In genomic region chr6:121014339-121014738, GRCm38 (mm10) we compare ENCODE assay signal across 13 mouse cellular contexts.
DNase-seq lines count a peak whose midpoint lies in the region; ATAC-seq and TF ChIP-seq lines count a peak whose summit lies in the region.
"Had no signal": no experiment of that assay in that cellular context is flagged by ENCODE, and none has a peak within 500 bp of the region (broad histone marks: within the 10 kb centered on the region; RNA-seq: fewer than 3 reads in every experiment).

No protein-coding gene starts in this region.

- intact Hi-C loops in heart, postnatal 10 days (cut with DNase I) = loop anchor here (2.0 to 5.0 kb wide), 2 partner anchors 42 to 164 kb away; no protein-coding TSS in a partner anchor
- intact Hi-C loops in left cerebral cortex, postnatal 10 days (cut with DNase I) = loop anchor here (10.0 kb wide), 1 partner anchor 160 kb away; no protein-coding TSS in a partner anchor

- ATAC-seq in hindbrain, embryonic 16.5 days = no peak
- ATAC-seq in hindbrain, embryonic 13.5 days (ENCODE audit: low FRiP score) = no peak
- no peak for ATAC-seq in midbrain, embryonic 12.5 days (ENCODE audit: low FRiP score, low read depth)
- no peak for ATAC-seq in midbrain, embryonic 13.5 days

- peak overlapping the region; percentile 11; the same call in 1 of the 2 replicates for H3K9ac ChIP-seq in hindbrain, embryonic 16.5 days (ENCODE audit: low read depth, low read length)
- H3K9ac ChIP-seq in hindbrain, embryonic 13.5 days = no peak overlapping the region
- H3K9ac ChIP-seq in midbrain, embryonic 12.5 days (replicated peaks) = peak overlapping the region; percentile 20; the same call in 1 of the 2 replicates
- no peak overlapping the region for H3K9ac ChIP-seq in midbrain, embryonic 13.5 days (replicated peaks)
- H3K9ac ChIP-seq: intestine, embryonic 15.5 days; kidney, embryonic 15.5 days had no signal

- peak overlapping the region; percentile 68; the same call in 1 of the 2 replicates for H3K27ac ChIP-seq in cerebellum, adult 2 months (ENCODE audit: insufficient read depth, low read length)
- H3K27ac ChIP-seq in hindbrain, embryonic 16.5 days (ENCODE audit: low read depth, low read length) = no peak overlapping the region
- no peak overlapping the region for H3K27ac ChIP-seq in hindbrain, embryonic 13.5 days
- H3K27ac ChIP-seq in midbrain, embryonic 12.5 days (replicated peaks) = no peak overlapping the region
- no peak overlapping the region for H3K27ac ChIP-seq in midbrain, embryonic 13.5 days
- H3K27ac ChIP-seq: intestine, embryonic 15.5 days; kidney, embryonic 15.5 days; layer of hippocampus, adult 2 months had no signal

- no peak overlapping the region for H3K4me2 ChIP-seq in hindbrain, embryonic 16.5 days (ENCODE audit: low read length)
- H3K4me2 ChIP-seq in hindbrain, embryonic 13.5 days = no peak overlapping the region
- H3K4me2 ChIP-seq in midbrain, embryonic 12.5 days (replicated peaks) = no peak overlapping the region
- no peak overlapping the region for H3K4me2 ChIP-seq in midbrain, embryonic 13.5 days (replicated peaks)
- H3K4me2 ChIP-seq: intestine, embryonic 15.5 days had no signal

- DNase-seq in cerebellum, adult 2 months = peak in 1 of 2 experiments; percentile 45
- no peak for DNase-seq in cerebellum, postnatal 10 days
- peak; percentile 43 to 45 for DNase-seq in heart, postnatal 10 days
- DNase-seq in left cerebral cortex, postnatal 10 days (ENCODE audit: extremely low spot score in 1 of 2, low spot score in 2 of 2) = no peak
- DNase-seq: right cerebral cortex, adult 18-20 months had no signal

- no peak for TF ChIP-seq POLR2A in cerebellum, adult 2 months (IDR thresholded peaks at IDR 0.05; ENCODE audit: borderline replicate concordance, insufficient read depth, low read length)

- no peaks in the 10 kb centered on the region for H3K27me3 ChIP-seq in cerebellum, adult 2 months (ENCODE audit: control insufficient read depth, insufficient read depth, low read length)
- H3K27me3 ChIP-seq in hindbrain, embryonic 16.5 days (replicated peaks; ENCODE audit: control insufficient read depth, insufficient read depth, low read length) = no peaks in the 10 kb centered on the region
- H3K27me3 ChIP-seq in hindbrain, embryonic 13.5 days = no peaks in the 10 kb centered on the region
- H3K27me3 ChIP-seq in midbrain, embryonic 12.5 days = no peaks in the 10 kb centered on the region
- no peaks in the 10 kb centered on the region for H3K27me3 ChIP-seq in midbrain, embryonic 13.5 days
- H3K27me3 ChIP-seq: intestine, embryonic 15.5 days; kidney, embryonic 15.5 days had no signal

- WGBS in cerebellum, adult 2 months = 57% methylated on average over 11 of the region's 11 CpGs
- 65% methylated on average over 11 of the region's 11 CpGs for WGBS in hindbrain, embryonic 16.5 days
- 77% methylated on average over 11 of the region's 11 CpGs for WGBS in hindbrain, embryonic 13.5 days
- 87% methylated on average over 11 of the region's 11 CpGs for WGBS in midbrain, embryonic 12.5 days
- WGBS in midbrain, embryonic 13.5 days = 87% methylated on average over 11 of the region's 11 CpGs

- no peak overlapping the region for H3K4me3 ChIP-seq in cerebellum, adult 2 months (replicated peaks; ENCODE audit: insufficient read depth, low read depth, low read length)
- no peak overlapping the region for H3K4me3 ChIP-seq in hindbrain, embryonic 16.5 days (ENCODE audit: low read length)
- no peak overlapping the region for H3K4me3 ChIP-seq in hindbrain, embryonic 13.5 days
- no peak overlapping the region for H3K4me3 ChIP-seq in midbrain, embryonic 12.5 days
- H3K4me3 ChIP-seq in midbrain, embryonic 13.5 days (replicated peaks) = no peak overlapping the region
- H3K4me3 ChIP-seq: intestine, embryonic 15.5 days; kidney, embryonic 15.5 days; layer of hippocampus, adult 2 months; myocyte had no signal

- H3K4me1 ChIP-seq in cerebellum, adult 2 months (ENCODE audit: control insufficient read depth, insufficient read depth, low read length) = peaks cover 52% of the 10 kb centered on the region
- no peaks in the 10 kb centered on the region; the same call in 1 of the 2 replicates for H3K4me1 ChIP-seq in hindbrain, embryonic 16.5 days (ENCODE audit: control insufficient read depth, insufficient read depth, low read depth, low read length)
- peaks cover 4% of the 10 kb centered on the region; the same call in 1 of the 2 replicates for H3K4me1 ChIP-seq in hindbrain, embryonic 13.5 days (replicated peaks)
- no peaks in the 10 kb centered on the region for H3K4me1 ChIP-seq in midbrain, embryonic 12.5 days
- H3K4me1 ChIP-seq in midbrain, embryonic 13.5 days (replicated peaks) = no peaks in the 10 kb centered on the region
- H3K4me1 ChIP-seq: intestine, embryonic 15.5 days had no signal

- H3K36me3 ChIP-seq in hindbrain, embryonic 16.5 days (ENCODE audit: control insufficient read depth, insufficient read depth, low read length) = peaks cover 8% of the 10 kb centered on the region
- H3K36me3 ChIP-seq in hindbrain, embryonic 13.5 days = peaks cover 79% of the 10 kb centered on the region
- peaks cover 25% of the 10 kb centered on the region for H3K36me3 ChIP-seq in midbrain, embryonic 12.5 days
- H3K36me3 ChIP-seq in midbrain, embryonic 13.5 days = peaks cover 81% of the 10 kb centered on the region

- TF ChIP-seq CTCF in cerebellum, adult 2 months (IDR thresholded peaks at IDR 0.05; ENCODE audit: borderline replicate concordance, insufficient read depth, low read depth, low read length) = no peak

- no peaks in the 10 kb centered on the region for H3K9me3 ChIP-seq in hindbrain, embryonic 16.5 days (ENCODE audit: control insufficient read depth, low read length)
- no peaks in the 10 kb centered on the region for H3K9me3 ChIP-seq in hindbrain, embryonic 13.5 days
- no peaks in the 10 kb centered on the region for H3K9me3 ChIP-seq in midbrain, embryonic 12.5 days
- no peaks in the 10 kb centered on the region for H3K9me3 ChIP-seq in midbrain, embryonic 13.5 days
- H3K9me3 ChIP-seq: intestine, embryonic 15.5 days; kidney, embryonic 15.5 days had no signal

Comparison
In these comparisons a context has a peak if more than half of its experiments do, and no peak if none do; other contexts are left out.
1. H3K9ac ChIP-seq: peak in hindbrain, embryonic 16.5 days (single experiment) and midbrain, embryonic 12.5 days (single experiment); none in hindbrain, embryonic 13.5 days (single experiment) and midbrain, embryonic 13.5 days (single experiment).
2. DNase-seq: peak in heart, postnatal 10 days (2 of 2); none in cerebellum, postnatal 10 days (0 of 2) and left cerebral cortex, postnatal 10 days (0 of 2).